Mouse (Mus musculus) left cerebral cortex, adult 8-10 months (tissue): ENCODE measurements at regions not wholly inside any gene's neighbourhood (a gene's known extent, or its start where the extent isn't known, plus 50 kb on each side); places are given as distances from the start of the nearest gene placed in this dataset.

Experiments
- DNase-seq, 2 experiments: peaks; one replicate each; pipeline ENCODE4 v3.0.0; 2022; ENCODE audit warnings: low spot score in 2 of 2

GRCm38 (mm10) chr8:58998081-58998480, 85.6 kb upstream of the Galntl6 start:
- peak in 1 of 2 experiments; percentile 6 for DNase-seq
